Mouse (Mus musculus): ENCODE data around the gene 2610028H24Rik.

Gene 2610028H24Rik

GRCm38 (mm10) chr10:76448851-76449250 lies at the start of gene 2610028H24Rik:
Gene 2610028H24Rik (plus strand): TSS chr10:76449081.
- in situ Hi-C loops (cut with MboI, MseI): no loop called here

GRCm38 (mm10) chr10:76408520-76408919 lies 40.4 kb upstream of the 2610028H24Rik start:
- in situ Hi-C loops (cut with MboI, MseI): no loop called here

- in situ Hi-C loops (cut with MboI, MseI): no loop called here
Measured at GRCm38 (mm10) chr10:76416811-76417210, 32.1 kb upstream of the 2610028H24Rik start.

GRCm38 (mm10) chr10:76425674-76426073 lies 23.2 kb upstream of the 2610028H24Rik start:
- in situ Hi-C loops (cut with MboI, MseI): no loop called here

- in situ Hi-C loops (cut with MboI, MseI): loop anchor here (5.0 kb wide), 1 partner anchor 103 kb away; no protein-coding TSS in a partner anchor
Measured at GRCm38 (mm10) chr10:76433925-76434324, 15.0 kb upstream of the 2610028H24Rik start.

- in situ Hi-C loops (cut with MboI, MseI): no loop called here
Measured at GRCm38 (mm10) chr10:76439107-76439890, 9.6 kb upstream of the 2610028H24Rik start.

GRCm38 (mm10) chr10:76440281-76440680 lies 8.6 kb upstream of the 2610028H24Rik start, which contains the start of gene AC141477.1:
Gene AC141477.1 (minus strand): TSS chr10:76440444.
- in situ Hi-C loops (cut with MboI, MseI): no loop called here

- in situ Hi-C loops (cut with MboI, MseI): no loop called here
Measured at GRCm38 (mm10) chr10:76442178-76443088, 6.4 kb upstream of the 2610028H24Rik start, which contains the start of gene Pcnt. Gene Pcnt (minus strand): TSS chr10:76442786.

GRCm38 (mm10) chr10:76445996-76446681 lies 2.7 kb upstream of the 2610028H24Rik start:
- in situ Hi-C loops (cut with MboI, MseI): no loop called here

GRCm38 (mm10) chr10:76447406-76448229 lies 1.3 kb upstream of the 2610028H24Rik start:
- in situ Hi-C loops (cut with MboI, MseI): no loop called here

- in situ Hi-C loops (cut with MboI, MseI): no loop called here
Measured at GRCm38 (mm10) chr10:76455289-76455688, 6.4 kb downstream of the 2610028H24Rik start.

GRCm38 (mm10) chr10:76461255-76461654 lies 12.4 kb downstream of the 2610028H24Rik start:
- in situ Hi-C loops (cut with MboI, MseI): no loop called here

- in situ Hi-C loops (cut with MboI, MseI): no loop called here
Measured at GRCm38 (mm10) chr10:76462312-76462711, 13.4 kb downstream of the 2610028H24Rik start.

- in situ Hi-C loops (cut with MboI, MseI): no loop called here
Measured at GRCm38 (mm10) chr10:76462721-76463120, 13.8 kb downstream of the 2610028H24Rik start.

- in situ Hi-C loops (cut with MboI, MseI): no loop called here
Measured at GRCm38 (mm10) chr10:76468203-76469162, 19.6 kb downstream of the 2610028H24Rik start, which contains the start of the genes Mcm3ap and Ybey. Gene Mcm3ap (plus strand): TSS chr10:76468927. Gene Ybey (minus strand): TSS chr10:76469114.

GRCm38 (mm10) chr10:76473759-76474158 lies 24.9 kb downstream of the 2610028H24Rik start:
- in situ Hi-C loops (cut with MboI, MseI): loop anchor here (5.0 kb wide), 1 partner anchor 259 kb away; no protein-coding TSS in a partner anchor

- in situ Hi-C loops (cut with MboI, MseI): no loop called here
Measured at GRCm38 (mm10) chr10:76480851-76481250, 32.0 kb downstream of the 2610028H24Rik start.

GRCm38 (mm10) chr10:76481480-76481879 lies 32.6 kb downstream of the 2610028H24Rik start:
- in situ Hi-C loops (cut with MboI, MseI): no loop called here

GRCm38 (mm10) chr10:76486302-76486701 lies 37.4 kb downstream of the 2610028H24Rik start:
- in situ Hi-C loops (cut with MboI, MseI): no loop called here
